Mouse (Mus musculus): Measurements from ENCODE around the gene Top3b. TPM values are rescaled to one million over a fixed set of nuclear protein-coding genes. Genes with fewer than 3 reads are reported as not detected.

Gene Top3b
- polyA plus RNA-seq, 1 experiment from 2014 or later, result 63.1 TPM

- Histone ChIP-seq H3K27me3 (replicated peaks; ENCODE audit: control insufficient read depth, insufficient read depth, low read length) (no peaks in the 10 kb centered on the region), H3K27ac (ENCODE audit: low read depth, low read length) (no peak overlapping the region), H3K9ac (ENCODE audit: low read depth, low read length) (no peak overlapping the region), H3K4me1 (ENCODE audit: control insufficient read depth, insufficient read depth, low read depth, low read length) (peaks cover 7% of the 10 kb centered on the region), H3K4me3 (ENCODE audit: low read length) (no peak overlapping the region), H3K36me3 (ENCODE audit: control insufficient read depth, insufficient read depth, low read length) (peaks cover 42% of the 10 kb centered on the region), H3K9me3 (ENCODE audit: control insufficient read depth, low read length) (no peaks in the 10 kb centered on the region), H3K4me2 (ENCODE audit: low read length) (no peak overlapping the region)
- WGBS, result 90% methylated on average over 7 of the region's 7 CpGs
- ATAC-seq, result no peak
These were observed 21.8 kb downstream of the Top3b start for GRCm38 (mm10) chr16:16892366-16892765.

- WGBS, result 26% methylated on average over 4 of the region's 4 CpGs
- Histone ChIP-seq H3K27me3 (replicated peaks; ENCODE audit: control insufficient read depth, insufficient read depth, low read length) (no peaks in the 10 kb centered on the region), H3K4me2 (ENCODE audit: low read length) (peak overlapping the region; percentile 64; the same call in 1 of the 2 replicates), H3K9ac (ENCODE audit: low read depth, low read length) (no peak overlapping the region; the same call in 1 of the 2 replicates), H3K4me1 (ENCODE audit: control insufficient read depth, insufficient read depth, low read depth, low read length) (peaks cover 13% of the 10 kb centered on the region), H3K4me3 (ENCODE audit: low read length) (peak overlapping the region; percentile 63), H3K27ac (ENCODE audit: low read depth, low read length) (peak overlapping the region; percentile 27), H3K9me3 (ENCODE audit: control insufficient read depth, low read length) (no peaks in the 10 kb centered on the region), H3K36me3 (ENCODE audit: control insufficient read depth, insufficient read depth, low read length) (peaks cover 19% of the 10 kb centered on the region)
- peak; percentile 78; the same call in 1 of the 2 replicates for ATAC-seq
These were observed 25.5 kb downstream of the Top3b start for GRCm38 (mm10) chr16:16896015-16896381.

- under 1% methylated on average over 29 of the region's 29 CpGs for WGBS
These were observed 26.0 kb downstream of the Top3b start, which contains the start of gene Ppm1f for GRCm38 (mm10) chr16:16896382-16897055. Ppm1f (plus strand) TSS chr16:16896469.

GRCm38 (mm10) chr16:16897056-16897584, 26.6 kb downstream of the Top3b start:
- no peak for ATAC-seq
- no peaks in the 10 kb centered on the region for H3K27me3 ChIP-seq (replicated peaks; ENCODE audit: control insufficient read depth, insufficient read depth, low read length)
- peak overlapping the region; percentile 72 for H3K27ac ChIP-seq (ENCODE audit: low read depth, low read length)
- H3K4me1 ChIP-seq (ENCODE audit: control insufficient read depth, insufficient read depth, low read depth, low read length), result peaks cover 13% of the 10 kb centered on the region
- peak overlapping the region; percentile 64 for H3K4me2 ChIP-seq (ENCODE audit: low read length)
- H3K9ac ChIP-seq (ENCODE audit: low read depth, low read length), result peak overlapping the region; percentile 78
- 25% methylated on average over 10 of the region's 10 CpGs for WGBS
- peak overlapping the region; percentile 63 for H3K4me3 ChIP-seq (ENCODE audit: low read length)
- H3K36me3 ChIP-seq (ENCODE audit: control insufficient read depth, insufficient read depth, low read length), result peaks cover 10% of the 10 kb centered on the region
- no peaks in the 10 kb centered on the region for H3K9me3 ChIP-seq (ENCODE audit: control insufficient read depth, low read length)

More at GRCm38 (mm10) chr16:16896382-16897055, 26.0 kb downstream of the Top3b start, which contains the start of gene Ppm1f:
- peaks cover 15% of the 10 kb centered on the region for H3K36me3 ChIP-seq (ENCODE audit: control insufficient read depth, insufficient read depth, low read length)
- H3K9ac ChIP-seq (ENCODE audit: low read depth, low read length), result peak within 1 kb of the TSS; percentile 78
- H3K27me3 ChIP-seq (replicated peaks; ENCODE audit: control insufficient read depth, insufficient read depth, low read length), result no peaks in the 10 kb centered on the region
- peak within 1 kb of the TSS; percentile 72 for H3K27ac ChIP-seq (ENCODE audit: low read depth, low read length)
- peak; percentile 94 for ATAC-seq
- peak within 1 kb of the TSS; percentile 64 for H3K4me2 ChIP-seq (ENCODE audit: low read length)
- H3K4me3 ChIP-seq (ENCODE audit: low read length), result peak within 1 kb of the TSS; percentile 63
- no peaks in the 10 kb centered on the region for H3K9me3 ChIP-seq (ENCODE audit: control insufficient read depth, low read length)
- H3K4me1 ChIP-seq (ENCODE audit: control insufficient read depth, insufficient read depth, low read depth, low read length), result peaks cover 13% of the 10 kb centered on the region

- WGBS, result 81% methylated on average over 4 of the region's 4 CpGs
- ATAC-seq, result no peak
- Histone ChIP-seq H3K4me3 (ENCODE audit: low read length) (no peak overlapping the region), H3K9ac (ENCODE audit: low read depth, low read length) (no peak overlapping the region), H3K36me3 (ENCODE audit: control insufficient read depth, insufficient read depth, low read length) (peaks cover 16% of the 10 kb centered on the region), H3K27ac (ENCODE audit: low read depth, low read length) (no peak overlapping the region), H3K9me3 (ENCODE audit: control insufficient read depth, low read length) (no peaks in the 10 kb centered on the region), H3K4me2 (ENCODE audit: low read length) (no peak overlapping the region), H3K4me1 (ENCODE audit: control insufficient read depth, insufficient read depth, low read depth, low read length) (peaks cover 6% of the 10 kb centered on the region), H3K27me3 (replicated peaks; ENCODE audit: control insufficient read depth, insufficient read depth, low read length) (no peaks in the 10 kb centered on the region)
These were observed 31.8 kb downstream of the Top3b start for GRCm38 (mm10) chr16:16902329-16902728.

- WGBS, result 92% methylated on average over 5 of the region's 5 CpGs
- no peak for ATAC-seq
- peaks cover 17% of the 10 kb centered on the region for H3K36me3 ChIP-seq (ENCODE audit: control insufficient read depth, insufficient read depth, low read length)
These were observed 32.7 kb downstream of the Top3b start for GRCm38 (mm10) chr16:16903188-16903587.

GRCm38 (mm10) chr16:16907799-16908198, 37.3 kb downstream of the Top3b start:
- no peak overlapping the region for H3K4me2 ChIP-seq (ENCODE audit: low read length)
- H3K4me3 ChIP-seq (ENCODE audit: low read length), result no peak overlapping the region
- H3K27me3 ChIP-seq (replicated peaks; ENCODE audit: control insufficient read depth, insufficient read depth, low read length), result no peaks in the 10 kb centered on the region
- no peaks in the 10 kb centered on the region for H3K9me3 ChIP-seq (ENCODE audit: control insufficient read depth, low read length)
- H3K9ac ChIP-seq (ENCODE audit: low read depth, low read length), result no peak overlapping the region
- peaks cover 5% of the 10 kb centered on the region for H3K4me1 ChIP-seq (ENCODE audit: control insufficient read depth, insufficient read depth, low read depth, low read length)
- ATAC-seq, result no peak
- 74% methylated on average over 6 of the region's 6 CpGs for WGBS
- no peak overlapping the region for H3K27ac ChIP-seq (ENCODE audit: low read depth, low read length)
- H3K36me3 ChIP-seq (ENCODE audit: control insufficient read depth, insufficient read depth, low read length), result peaks cover 30% of the 10 kb centered on the region

More at GRCm38 (mm10) chr16:16903188-16903587, 32.7 kb downstream of the Top3b start:
- Histone ChIP-seq H3K4me2 (ENCODE audit: low read length) (no peak overlapping the region), H3K4me1 (ENCODE audit: control insufficient read depth, insufficient read depth, low read depth, low read length) (no peaks in the 10 kb centered on the region), H3K27me3 (replicated peaks; ENCODE audit: control insufficient read depth, insufficient read depth, low read length) (no peaks in the 10 kb centered on the region), H3K9ac (ENCODE audit: low read depth, low read length) (no peak overlapping the region), H3K4me3 (ENCODE audit: low read length) (no peak overlapping the region), H3K27ac (ENCODE audit: low read depth, low read length) (no peak overlapping the region), H3K9me3 (ENCODE audit: control insufficient read depth, low read length) (no peaks in the 10 kb centered on the region)

GRCm38 (mm10) chr16:16911641-16912597, 41.4 kb downstream of the Top3b start:
- Histone ChIP-seq H3K27ac (ENCODE audit: low read depth, low read length) (peak overlapping the region; percentile 42), H3K4me3 (ENCODE audit: low read length) (no peak overlapping the region), H3K4me1 (ENCODE audit: control insufficient read depth, insufficient read depth, low read depth, low read length) (peaks cover 5% of the 10 kb centered on the region), H3K36me3 (ENCODE audit: control insufficient read depth, insufficient read depth, low read length) (peaks cover 28% of the 10 kb centered on the region), H3K9me3 (ENCODE audit: control insufficient read depth, low read length) (no peaks in the 10 kb centered on the region), H3K9ac (ENCODE audit: low read depth, low read length) (no peak overlapping the region), H3K4me2 (ENCODE audit: low read length) (no peak overlapping the region), H3K27me3 (replicated peaks; ENCODE audit: control insufficient read depth, insufficient read depth, low read length) (no peaks in the 10 kb centered on the region)
- ATAC-seq, result peak; percentile 94
- WGBS, result 28% methylated on average over 13 of the region's 13 CpGs

Measured in hindbrain, embryonic 16.5 days (tissue).